Mouse (Mus musculus): ENCODE measurements around the gene Meis1. TPM values are rescaled to one million over a fixed set of nuclear protein-coding genes. Genes with fewer than 3 reads are reported as not detected.

Gene Meis1
- total RNA-seq, 4 experiments from 2014 or later: 6.9 to 10.6 (median 7.7) TPM

- DNase-seq (ENCODE audit: low spot score in 2 of 2): no peak
Observed at GRCm38 (mm10) chr11:18953892-18954291, 64.9 kb downstream of the Meis1 start.

- DNase-seq (ENCODE audit: low spot score in 2 of 2): no peak
Observed at GRCm38 (mm10) chr11:18948600-18949295, 70.0 kb downstream of the Meis1 start.

- no peak for DNase-seq (ENCODE audit: low spot score in 2 of 2)
Observed at GRCm38 (mm10) chr11:18947434-18947833, 71.4 kb downstream of the Meis1 start.

- no peak for DNase-seq (ENCODE audit: low spot score in 2 of 2)
Observed at GRCm38 (mm10) chr11:18945778-18946177, 73.0 kb downstream of the Meis1 start.

- no peak for DNase-seq (ENCODE audit: low spot score in 2 of 2)
Observed at GRCm38 (mm10) chr11:18944972-18945625, 73.7 kb downstream of the Meis1 start.

- DNase-seq (ENCODE audit: low spot score in 2 of 2): no peak
Observed at GRCm38 (mm10) chr11:18944209-18944608, 74.6 kb downstream of the Meis1 start.

- DNase-seq (ENCODE audit: low spot score in 2 of 2): no peak
Observed at GRCm38 (mm10) chr11:18942990-18943389, 75.8 kb downstream of the Meis1 start.

GRCm38 (mm10) chr11:18940916-18941315, 77.9 kb downstream of the Meis1 start:
- no peak for DNase-seq (ENCODE audit: low spot score in 2 of 2)

GRCm38 (mm10) chr11:18934921-18935320, 83.9 kb downstream of the Meis1 start:
- DNase-seq (ENCODE audit: low spot score in 2 of 2): no peak

GRCm38 (mm10) chr11:18931001-18931874, 87.5 kb downstream of the Meis1 start:
- DNase-seq (ENCODE audit: low spot score in 2 of 2): no peak

- no peak for DNase-seq (ENCODE audit: low spot score in 2 of 2)
Observed at GRCm38 (mm10) chr11:18929779-18930728, 88.7 kb downstream of the Meis1 start.

- DNase-seq (ENCODE audit: low spot score in 2 of 2): no peak
Observed at GRCm38 (mm10) chr11:18927351-18927750, 91.4 kb downstream of the Meis1 start.

- DNase-seq (ENCODE audit: low spot score in 2 of 2): no peak
Observed at GRCm38 (mm10) chr11:18926798-18927197, 92.0 kb downstream of the Meis1 start.

- DNase-seq (ENCODE audit: low spot score in 2 of 2): no peak
Observed at GRCm38 (mm10) chr11:18924583-18925334, 94.0 kb downstream of the Meis1 start.

- DNase-seq (ENCODE audit: low spot score in 2 of 2): no peak
Observed at GRCm38 (mm10) chr11:18923274-18923673, 95.5 kb downstream of the Meis1 start.

GRCm38 (mm10) chr11:18920651-18921050, 98.1 kb downstream of the Meis1 start:
- no peak for DNase-seq (ENCODE audit: low spot score in 2 of 2)

GRCm38 (mm10) chr11:18919162-18919762, 99.5 kb downstream of the Meis1 start:
- no peak for DNase-seq (ENCODE audit: low spot score in 2 of 2)

- DNase-seq (ENCODE audit: low spot score in 2 of 2): no peak
Observed at GRCm38 (mm10) chr11:18917887-18918286, 100.9 kb downstream of the Meis1 start.

GRCm38 (mm10) chr11:18913251-18913650, 105.5 kb downstream of the Meis1 start:
- DNase-seq (ENCODE audit: low spot score in 2 of 2): no peak

Data from left cerebral cortex, adult 8-10 months (tissue).